Mouse (Mus musculus): Measurements from ENCODE around the gene Sf3b6.

DNA sequence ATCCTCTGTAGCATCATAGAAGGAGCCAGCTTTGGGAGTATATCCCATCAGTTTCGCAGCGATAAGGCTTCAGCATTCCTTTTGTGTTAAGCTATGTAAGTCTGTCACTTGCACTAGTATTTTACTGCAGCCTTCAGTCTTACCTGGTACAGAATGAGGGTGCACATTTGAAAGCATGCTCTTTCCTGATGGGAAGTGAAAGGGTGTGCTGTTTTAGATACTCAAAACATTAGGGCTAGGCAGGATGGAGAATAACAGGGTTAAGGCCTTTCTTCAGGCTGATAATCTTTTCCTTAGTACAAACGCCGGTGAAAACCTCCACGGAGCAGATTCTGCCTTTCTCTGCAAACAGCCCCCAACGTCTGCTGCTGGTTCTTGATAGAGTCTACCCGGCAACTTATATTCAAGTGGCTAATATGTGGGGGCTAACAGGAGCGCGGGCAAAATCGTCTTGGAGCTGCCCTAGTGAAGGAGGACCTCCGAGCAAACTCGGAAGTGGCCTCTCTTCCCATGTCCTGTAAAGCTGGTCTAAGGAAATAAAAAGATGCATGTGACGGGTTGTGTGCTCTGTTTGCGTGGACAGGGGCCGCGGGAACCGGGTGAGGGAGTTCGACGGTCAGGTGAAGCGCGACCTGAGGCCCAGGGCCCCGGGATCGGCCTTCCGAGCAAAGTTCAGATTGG lies 524 bp upstream of the Sf3b6 start:
- TF ChIP-seq ZNF384 (IDR thresholded peaks at IDR 0.05; ENCODE audit: low read depth, low read length) (no peak), CHD2 (IDR thresholded peaks at IDR 0.05; ENCODE audit: low read depth, low read length) (no peak), ZC3H11A (IDR thresholded peaks at IDR 0.05; ENCODE audit: borderline replicate concordance, low read depth, low read length) (no peak), MAFK (IDR thresholded peaks at IDR 0.05; ENCODE audit: insufficient read depth, low read depth, low read length) (no peak)

Data from ES-E14 (cell line).